Mouse (Mus musculus): ENCODE measurements around the gene Krtap4-1.

Gene Krtap4-1

GRCm38 (mm10) chr11:99583245-99583704 is 44.8 kb downstream of the Krtap4-1 start, which contains the start of gene Krtap1-4:
Krtap1-4 (minus strand) TSS chr11:99583654.
- DNase-seq = no peak

- DNase-seq = no peak
Measured at GRCm38 (mm10) chr11:99581564-99581963, 46.5 kb downstream of the Krtap4-1 start.

GRCm38 (mm10) chr11:99581051-99581450 is 47.0 kb downstream of the Krtap4-1 start:
- DNase-seq = no peak

- DNase-seq = no peak
Measured at GRCm38 (mm10) chr11:99580636-99581035, 47.4 kb downstream of the Krtap4-1 start, which contains the start of gene Krtap1-5. Krtap1-5 (minus strand) TSS chr11:99581016.
